Mouse (Mus musculus) erythroblast, adult 5-6 weeks (primary cell): ENCODE results near the gene Dppa5a. TPM values are rescaled to one million over a fixed set of nuclear protein-coding genes. Genes with fewer than 3 reads are reported as not detected.
A peak's percentile ranks its signal among the peaks of the same experiment; 100 is the strongest.
"Not testable (repeated sequence)": the region's sequence is repeated elsewhere in the genome, so short reads cannot be mapped to it uniquely, and the experiment has no call there.

ENCODE experiments used
- ATAC-seq: replicated peaks from 2 replicates; pipeline ENCODE4 v1.8.0; 2016; ENCODE audit warnings: moderate number of reproducible peaks, mild to moderate bottlenecking, moderate TSS enrichment, inconsistent platforms; ENCODE audit not compliant: poor library complexity, low FRiP score, severe bottlenecking
- total RNA-seq, 2 experiments: library from RNA; stranded (forward) in 1 of 2; stranded (reverse) in 1 of 2; fragments of 150-400 nt in 1 of 2; fragments of 200-764, 138-1000 nt in 1 of 2; gene quantifications; 2 replicates each; pipeline versions ENCODE4 v1.2.3 to v1.2.4; 2015 to 2017; ENCODE audit warnings: low replicate concordance in 2 of 2

The Dppa5a gene
- total RNA-seq, 2 experiments from 2014 or later: not detected

DNA sequence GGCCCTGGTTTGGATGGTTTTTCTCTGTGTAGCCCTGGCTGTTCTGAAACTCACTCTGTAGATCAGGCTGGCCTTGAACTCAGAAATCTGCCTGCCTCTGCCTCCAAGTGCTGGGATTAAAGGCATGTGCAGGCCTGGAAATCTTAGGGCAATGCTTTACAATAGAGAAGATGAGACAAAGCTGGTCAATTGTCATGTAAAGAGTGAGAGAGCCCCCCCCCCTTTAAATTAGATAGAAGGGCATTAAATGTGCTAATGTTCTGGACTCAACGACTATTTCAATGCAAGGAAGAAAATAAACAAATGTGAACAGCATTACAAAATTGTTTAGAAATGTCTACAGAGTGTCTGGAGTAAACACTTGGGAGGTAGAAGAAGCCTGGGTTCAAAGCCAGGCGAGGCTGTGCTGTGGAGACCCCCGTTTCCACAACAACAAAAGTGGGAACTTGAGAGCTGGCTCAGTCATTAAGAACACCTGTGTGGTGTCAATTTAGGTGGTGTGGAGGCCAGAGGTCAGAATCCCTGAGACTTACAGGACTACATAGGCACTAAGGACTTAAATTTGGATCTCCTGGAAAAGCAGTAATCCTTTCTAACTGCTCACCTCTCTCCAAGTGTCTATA, 805 bp upstream of the Dppa5a start:
- no peak for ATAC-seq

DNA sequence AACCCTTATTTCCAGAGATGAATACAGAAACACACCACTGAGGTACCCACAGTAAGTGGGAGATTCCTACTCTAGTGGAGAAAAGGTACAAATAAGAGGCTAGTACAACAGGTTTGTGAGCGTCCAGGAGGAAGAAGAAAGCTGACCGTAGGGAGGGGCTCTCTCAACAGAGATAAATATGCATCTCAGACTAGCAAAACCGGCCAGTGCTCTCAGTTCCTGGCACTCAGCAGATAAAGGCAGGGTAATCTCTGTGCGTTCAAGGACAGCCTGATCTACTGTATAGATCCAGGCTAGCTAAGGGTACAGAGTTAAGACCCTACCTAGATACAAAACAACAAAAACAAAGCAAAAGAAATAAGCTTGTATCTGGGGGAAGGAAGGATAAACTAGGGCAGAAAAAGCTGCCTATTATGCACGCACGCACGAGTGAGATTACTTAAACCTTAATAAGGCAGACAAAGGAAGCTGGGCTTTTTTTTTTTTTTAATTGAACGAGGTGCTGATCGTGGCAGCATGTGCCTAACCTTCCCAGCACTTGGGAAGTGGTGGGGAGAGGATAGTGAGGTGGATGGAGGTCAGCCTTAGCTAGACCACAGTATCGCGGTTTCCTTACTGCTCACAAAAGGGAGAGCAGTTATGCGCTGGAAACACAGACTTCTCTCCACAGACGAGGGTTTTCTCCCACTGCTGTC, 2.0 kb downstream of the Dppa5a start:
- ATAC-seq: no peak

DNA sequence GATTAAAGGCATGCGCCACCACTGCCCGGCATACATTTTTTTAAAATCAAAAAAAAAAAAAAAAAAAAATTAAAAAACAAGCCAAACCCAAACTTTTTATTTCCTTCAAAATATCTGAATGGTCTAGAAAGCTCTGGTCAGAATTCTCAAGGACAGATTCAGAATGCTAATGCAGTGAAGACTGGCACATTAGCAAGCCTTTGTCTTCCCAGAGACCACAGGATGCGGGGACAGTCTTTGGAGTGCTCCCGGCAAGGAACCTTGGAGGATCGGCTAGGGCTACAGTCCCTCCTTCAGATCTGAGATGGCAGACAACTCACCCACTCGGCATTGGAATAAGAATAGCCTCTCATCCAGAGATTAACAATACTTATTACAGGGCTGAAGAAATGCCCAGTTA, 3.3 kb downstream of the Dppa5a start:
- ATAC-seq: no peak

- ATAC-seq: no peak
These were observed 4.6 kb downstream of the Dppa5a start for GRCm38 (mm10) chr9:78363374-78363773.

DNA sequence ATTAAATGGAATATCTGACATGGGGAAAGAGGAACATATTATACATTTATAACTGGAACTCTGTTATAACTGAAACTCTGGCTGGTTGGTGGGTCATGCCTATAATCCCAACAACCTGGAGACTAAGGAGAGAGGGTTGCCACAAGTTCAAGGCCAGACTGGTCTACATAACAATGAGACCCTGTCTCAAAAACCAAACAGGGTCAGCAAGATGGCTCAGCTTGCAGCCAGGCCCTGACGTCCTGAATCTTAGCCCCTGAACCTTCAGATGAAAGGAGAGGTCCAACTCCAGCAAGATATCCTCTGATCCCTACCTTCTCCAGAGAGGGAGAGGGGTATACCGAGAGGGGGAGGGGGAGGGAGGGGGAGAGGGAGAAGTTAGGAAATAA, 7.5 kb downstream of the Dppa5a start:
- ATAC-seq: no peak

DNA sequence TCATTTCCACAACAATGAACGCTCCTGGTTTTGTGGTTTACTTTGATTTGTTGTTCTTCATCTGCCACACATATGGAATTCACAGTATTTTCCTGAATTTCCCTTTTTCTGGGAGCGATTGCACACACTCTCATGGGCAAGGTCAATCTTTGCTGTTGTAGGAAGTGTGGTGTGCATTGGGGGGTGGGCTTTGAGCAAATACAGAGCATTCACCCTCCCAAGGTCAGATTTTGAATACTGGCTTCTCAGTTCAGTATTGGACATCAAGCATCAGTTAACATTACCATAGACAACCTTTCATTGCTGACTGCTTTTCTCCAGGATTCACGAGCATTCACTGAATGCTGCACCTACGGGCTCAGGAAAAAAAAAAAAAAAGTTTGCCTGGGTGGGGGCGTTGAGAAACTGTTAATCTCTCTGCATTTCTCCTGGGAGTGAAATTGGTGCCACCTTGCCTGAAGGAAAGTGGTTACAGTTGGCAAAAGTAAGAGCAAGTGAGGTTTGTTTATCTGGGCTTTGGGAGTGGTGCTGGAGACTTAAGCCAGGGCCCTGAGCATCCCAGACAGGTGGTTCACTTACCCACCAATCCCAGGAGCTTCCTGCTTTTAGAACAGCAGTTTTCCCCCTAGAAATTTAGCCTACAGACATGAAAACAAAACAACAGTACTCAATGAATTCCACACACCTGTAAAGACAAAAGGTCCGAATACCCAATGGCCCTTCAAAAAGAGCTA, 8.1 kb downstream of the Dppa5a start:
- ATAC-seq: no peak

- ATAC-seq: peak; percentile 72
These were observed 9.9 kb downstream of the Dppa5a start for GRCm38 (mm10) chr9:78358053-78358452.

DNA sequence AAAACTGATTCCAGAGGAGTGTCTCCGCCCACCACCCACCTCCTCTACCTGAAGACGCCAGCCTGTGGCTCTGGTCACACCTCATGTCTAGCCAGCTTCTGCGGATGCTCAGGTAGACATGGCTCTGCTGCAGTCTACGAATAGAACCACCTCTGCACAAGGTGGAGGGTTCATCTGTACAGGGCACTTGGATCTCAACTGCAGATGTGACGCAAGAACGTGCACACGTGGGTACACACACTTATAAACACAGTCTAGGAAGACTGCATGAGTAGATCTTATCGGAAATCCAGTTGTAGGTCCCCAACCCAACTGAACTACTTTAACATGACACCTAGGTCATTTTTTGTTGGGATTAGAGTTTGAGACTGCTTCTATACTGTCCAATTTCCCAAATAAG, 12.4 kb downstream of the Dppa5a start, which contains the start of gene Gsta2:
Gene Gsta2 (minus strand): TSS at position 178 of the 400 bp plus-strand sequence.
- no peak for ATAC-seq

DNA sequence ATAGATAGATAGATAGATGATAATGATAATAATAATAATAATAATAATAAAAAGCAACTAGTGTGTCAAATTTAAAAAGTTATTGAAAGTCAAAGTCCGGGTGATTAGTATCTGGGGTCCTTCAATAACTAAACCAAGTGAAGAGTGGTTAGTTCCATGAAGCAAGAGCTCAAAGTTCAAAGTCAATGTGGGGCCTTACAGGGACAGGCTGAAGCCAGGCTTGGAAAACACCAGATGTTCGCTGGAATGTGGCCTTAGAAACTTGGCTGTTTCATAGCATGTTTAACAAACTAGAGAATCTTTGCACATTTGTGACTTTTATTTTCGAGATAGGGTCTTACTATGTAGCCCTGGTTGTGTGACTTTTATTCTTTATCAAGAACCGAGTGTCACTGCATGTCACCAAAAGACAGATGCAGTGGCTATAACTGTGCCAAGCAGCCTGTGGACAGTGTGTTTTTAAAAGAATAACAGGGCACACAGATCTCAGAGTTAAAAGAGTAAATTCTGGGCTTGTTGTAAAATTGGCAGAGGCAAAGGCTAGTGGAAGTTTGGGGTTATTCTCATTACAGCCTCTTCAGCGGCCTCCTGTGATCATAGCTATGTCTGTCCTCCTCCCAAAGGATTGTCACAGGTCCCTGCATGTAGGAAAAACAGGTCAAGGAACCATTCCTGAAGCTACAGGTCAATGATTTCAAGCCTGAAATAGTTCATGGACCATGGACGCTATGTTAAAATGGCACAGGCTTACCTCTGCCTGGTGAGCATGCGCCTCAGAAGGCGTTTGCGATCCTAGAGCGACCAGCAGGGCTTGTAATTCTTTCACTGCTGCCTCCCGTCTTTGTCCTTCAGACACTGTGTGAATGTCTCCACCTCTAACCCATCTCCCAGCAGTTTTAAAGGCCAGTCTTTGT, 13.1 kb downstream of the Dppa5a start:
- no peak for ATAC-seq

DNA sequence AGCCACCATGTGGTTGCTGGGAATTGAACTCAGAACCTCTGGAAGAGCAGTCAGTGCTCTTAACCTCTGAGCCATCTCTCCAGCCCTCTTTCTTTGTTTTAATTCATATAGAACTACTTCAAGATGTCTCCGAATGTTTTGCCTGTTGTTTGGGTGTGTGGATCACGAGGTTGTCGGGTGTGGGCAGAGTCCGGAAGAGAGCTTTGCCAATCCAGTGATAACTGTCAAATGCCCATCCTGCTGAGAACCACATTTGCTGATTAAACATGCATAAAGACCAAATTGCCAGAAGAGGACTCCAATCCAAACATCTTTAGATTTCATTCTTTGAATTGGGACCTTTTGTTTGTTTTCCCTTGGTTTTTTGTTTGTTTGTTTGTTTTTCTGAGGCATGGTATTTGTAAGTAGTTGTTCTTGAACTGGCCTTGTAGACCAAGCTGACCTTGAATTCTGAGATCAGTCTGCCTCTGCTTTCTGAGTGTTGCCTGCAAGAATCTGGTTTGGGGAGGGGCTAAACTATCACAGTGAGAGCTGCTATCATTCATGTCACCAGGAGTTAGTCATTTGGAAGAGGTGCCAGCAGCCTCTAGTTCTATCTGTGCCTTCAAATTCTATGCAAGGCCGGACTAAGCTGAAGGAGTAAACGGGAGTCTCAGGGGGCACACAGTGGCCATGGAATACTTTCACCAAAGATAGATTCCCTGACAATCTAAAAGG, 16.3 kb downstream of the Dppa5a start:
- no peak for ATAC-seq

GRCm38 (mm10) chr9:78350007-78350406, 18.0 kb downstream of the Dppa5a start:
- not testable (repeated sequence) for ATAC-seq

DNA sequence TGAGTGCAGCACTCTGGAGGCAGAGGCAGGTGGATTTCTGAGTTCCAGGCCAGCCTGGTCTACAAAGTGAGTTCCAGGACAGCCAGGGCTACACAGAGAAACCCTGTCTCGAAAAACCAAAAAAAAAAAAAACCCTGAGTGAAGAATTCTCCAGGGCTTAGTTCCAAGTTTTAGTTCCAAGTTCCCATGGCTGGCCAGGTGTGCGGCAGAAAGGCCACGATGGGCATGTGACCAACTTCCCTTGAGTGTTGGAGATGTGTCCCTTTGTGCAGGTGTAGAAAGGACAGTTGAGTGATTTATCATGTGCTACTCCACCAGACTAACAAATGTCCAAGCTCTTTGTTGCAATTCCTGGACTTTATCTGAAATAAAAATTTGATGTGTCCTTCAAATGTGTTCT, 18.8 kb downstream of the Dppa5a start:
- not testable (repeated sequence) for ATAC-seq

DNA sequence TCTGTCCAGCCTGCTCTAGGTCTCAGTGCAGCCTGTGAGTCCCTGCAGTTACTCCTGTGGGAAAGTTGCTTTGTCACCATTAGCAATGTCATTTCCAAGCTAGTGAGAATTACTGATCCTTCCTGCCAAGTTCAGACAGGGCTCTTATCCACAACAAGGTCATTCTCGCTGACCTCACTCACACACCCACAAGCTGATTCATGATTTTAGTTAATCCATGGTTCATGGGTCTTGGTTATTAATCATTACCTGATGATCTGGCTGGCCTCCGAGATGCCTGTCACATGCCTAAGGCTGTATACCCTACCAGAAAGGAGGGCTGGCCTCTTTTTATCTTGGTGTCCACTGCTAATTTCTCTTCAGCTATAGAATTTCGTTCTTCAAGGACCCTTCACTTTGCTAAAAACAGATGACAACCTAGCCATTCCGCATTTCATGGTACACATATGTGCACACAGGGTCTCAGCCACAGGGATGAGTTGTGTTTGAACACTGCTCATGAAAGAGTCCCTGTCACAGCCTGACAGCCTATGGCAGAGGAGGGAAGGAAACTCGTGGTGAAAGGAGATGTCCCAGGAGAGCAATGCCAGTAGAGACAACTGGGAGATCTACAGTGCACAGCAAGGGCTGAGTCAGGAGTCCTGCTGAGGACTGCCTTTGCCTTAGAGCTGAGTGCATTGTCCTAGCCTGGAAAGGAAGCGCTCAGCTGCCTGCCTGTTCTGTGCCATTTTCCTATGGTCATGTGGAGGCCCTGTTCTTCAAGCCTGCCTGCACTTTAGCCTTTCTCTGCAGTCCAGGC, 19.6 kb downstream of the Dppa5a start:
- not testable (repeated sequence) for ATAC-seq

DNA sequence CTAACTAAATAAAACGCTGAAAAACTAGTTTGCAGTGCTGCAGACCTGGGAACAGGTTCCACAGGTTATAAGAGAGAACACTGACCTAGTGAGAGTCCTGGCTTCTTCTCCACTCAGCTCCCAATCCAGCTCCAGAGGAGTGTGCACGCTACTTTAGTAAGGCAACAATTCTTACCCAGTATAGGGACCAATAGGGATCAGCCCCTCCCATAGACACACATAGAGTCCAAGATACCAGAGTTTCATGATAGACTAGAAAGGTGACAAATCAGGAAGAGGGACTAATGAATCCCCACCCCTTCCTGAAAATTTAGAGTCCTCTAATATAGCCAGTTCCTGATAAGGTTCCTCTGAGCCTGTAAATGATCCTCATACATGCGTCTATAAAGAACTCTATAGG, 21.0 kb downstream of the Dppa5a start:
- ATAC-seq: no peak

DNA sequence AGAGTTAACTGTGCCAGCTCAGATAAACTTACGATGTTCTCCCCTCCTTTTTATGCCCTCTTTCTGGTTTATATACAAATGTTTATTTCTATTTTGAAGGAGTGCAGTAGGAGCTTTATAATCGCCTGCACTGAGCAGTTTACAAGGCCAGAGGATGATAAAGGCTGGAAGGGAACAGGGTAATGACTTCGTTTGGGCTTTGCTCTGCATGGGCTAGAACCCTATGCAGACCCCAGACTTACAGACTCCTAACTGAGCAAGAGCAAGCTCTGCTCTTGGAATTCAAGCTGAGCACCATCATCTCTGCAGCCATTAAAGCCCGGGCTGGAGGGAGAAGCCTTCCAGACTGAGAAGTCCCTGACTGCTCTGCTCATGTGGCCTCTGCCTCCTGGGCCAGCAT, 22.7 kb downstream of the Dppa5a start:
- ATAC-seq: not testable (repeated sequence)

DNA sequence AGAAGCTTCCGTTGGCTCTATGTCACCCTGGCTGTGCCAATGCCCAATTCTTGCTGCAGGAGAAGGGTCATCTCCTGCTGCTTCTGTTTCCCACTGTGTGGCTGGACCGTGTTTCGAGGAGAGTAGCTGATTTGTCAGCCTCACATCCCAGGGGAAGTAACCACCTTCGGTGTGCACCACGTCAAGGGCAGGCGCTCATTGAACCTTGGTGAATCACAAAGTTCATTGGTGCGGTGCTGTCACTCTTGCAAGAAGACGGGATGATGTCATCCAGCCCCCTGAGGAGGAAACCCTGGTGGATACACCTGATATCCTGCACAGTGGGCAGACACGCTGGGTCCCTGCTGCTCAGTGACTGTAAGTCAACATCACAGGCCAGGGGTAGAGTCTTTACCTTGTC, 24.9 kb downstream of the Dppa5a start:
- ATAC-seq: not testable (repeated sequence)

DNA sequence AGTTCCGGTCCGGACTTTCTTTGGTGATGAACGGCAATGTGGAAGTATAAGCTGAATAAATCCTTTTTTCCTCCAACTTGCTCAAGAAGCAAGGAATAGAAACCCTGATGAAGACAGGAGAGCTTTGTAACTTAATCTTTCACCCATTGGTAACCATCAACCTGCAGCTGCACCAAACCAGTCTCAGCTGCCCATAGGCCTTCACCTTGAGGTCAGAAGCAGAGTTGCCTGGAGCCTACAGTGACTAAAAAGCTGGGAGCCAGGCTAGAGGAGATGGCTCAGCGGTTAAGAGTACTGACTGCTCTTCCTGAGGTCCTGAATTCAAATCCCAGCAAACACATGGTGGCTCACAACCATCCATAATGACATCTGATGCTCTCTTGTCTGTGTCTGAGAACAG, 25.5 kb downstream of the Dppa5a start:
- not testable (repeated sequence) for ATAC-seq

GRCm38 (mm10) chr9:78340324-78340723, 27.7 kb downstream of the Dppa5a start:
- ATAC-seq: peak; percentile 65; the same call in 1 of the 2 replicates
